ENCODE assay signal across 18 mouse cellular contexts in the genomic region with DNA sequence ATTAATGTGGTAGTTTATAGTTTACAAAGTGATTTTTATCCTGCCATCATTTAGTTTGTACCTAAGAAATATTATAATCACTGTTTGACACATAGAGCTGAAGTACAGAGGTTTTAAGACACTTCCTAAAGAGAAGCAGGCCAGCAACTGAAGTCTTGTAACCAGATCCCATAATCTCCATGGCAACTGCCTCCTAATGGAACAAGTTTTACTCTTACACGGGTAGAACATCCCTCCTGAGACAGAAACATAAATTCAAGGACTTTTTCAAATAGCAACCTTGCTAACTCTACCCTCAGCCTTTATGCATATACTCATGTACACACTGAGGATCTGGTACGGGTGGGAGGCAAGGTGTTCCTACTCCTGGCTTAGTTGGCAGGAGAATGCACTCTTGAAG.
"Had no signal": no experiment of that assay in that cellular context is flagged by ENCODE, and none has a peak within 500 bp of the region (broad histone marks: within the 10 kb centered on the region; RNA-seq: fewer than 3 reads in every experiment).

No protein-coding gene starts in this region.

- H3K27me3 ChIP-seq: limb, embryonic 15.5 days; liver, embryonic 12.5 days; megakaryocyte, embryonic 14.5 days; neural tube, embryonic 15.5 days had no signal

- DNase-seq: kidney, adult 11 months; kidney, adult 9 months; kidney, postnatal 36 days; lung, embryonic 14.5 days; lung, postnatal 10 days; right cerebral cortex, adult 18-20 months; right cerebral cortex, postnatal 25 days; thymus, adult 2 months; thymus, postnatal 25 days had no signal

- ATAC-seq: liver, embryonic 12.5 days had no signal

- H3K27ac ChIP-seq: kidney, postnatal 0 days; left cerebral cortex, adult 2 months; limb, embryonic 15.5 days; liver, embryonic 12.5 days; macrophage; neural tube, embryonic 15.5 days; stomach, postnatal 0 days had no signal

- H3K4me1 ChIP-seq: limb, embryonic 15.5 days; liver, embryonic 12.5 days; neural tube, embryonic 15.5 days had no signal

- H3K9ac ChIP-seq: limb, embryonic 15.5 days; liver, embryonic 12.5 days; lung, embryonic 14.5 days; neural tube, embryonic 15.5 days had no signal

- H3K4me2 ChIP-seq: limb, embryonic 15.5 days; liver, embryonic 12.5 days; lung, embryonic 14.5 days; neural tube, embryonic 15.5 days had no signal

- H3K9me3 ChIP-seq: limb, embryonic 15.5 days; liver, embryonic 12.5 days; megakaryocyte, embryonic 14.5 days; neural tube, embryonic 15.5 days had no signal

- H3K4me3 ChIP-seq: left cerebral cortex, adult 2 months; limb, embryonic 15.5 days; liver, embryonic 12.5 days; megakaryocyte, embryonic 14.5 days; myocyte; neural tube, embryonic 15.5 days had no signal

- H3K36me3 ChIP-seq: limb, embryonic 15.5 days; liver, embryonic 12.5 days; neural tube, embryonic 15.5 days had no signal
